Mouse (Mus musculus) forebrain, postnatal 0 days (tissue): ENCODE measurements around the gene Cln5. TPM values are rescaled to one million over a fixed set of nuclear protein-coding genes. Genes with fewer than 3 reads are reported as not detected.

Experiments
- ATAC-seq: fragments of 200-750 bp; cut with Nextera tagmentation; 2 replicates; pipeline ENCODE4 v1.8.0; 2017; ENCODE audit warnings: mild to moderate bottlenecking, moderate library complexity
- DNase-seq: peaks from one replicate; pipeline ENCODE4 v3.0.0-alpha.2; 2015
- H3K27ac ChIP-seq: fragments of 300-500 bp; sonication (generic); 2 replicates; pipeline ENCODE4 v1.5.1; 2014; ENCODE audit warnings: low read depth, mild to moderate bottlenecking, antibody characterized with exemption, low read length, moderate library complexity, mixed read lengths
- H3K27me3 ChIP-seq: fragments of 300-500 bp; sonication (generic); 2 replicates; pipeline ENCODE4 v1.6.1; 2014; ENCODE audit warnings: mild to moderate bottlenecking, low read length, mixed read lengths; ENCODE audit not compliant: insufficient read depth
- H3K36me3 ChIP-seq: fragments of 300-500 bp; sonication (generic); 2 replicates; pipeline ENCODE4 v1.6.1; 2014; ENCODE audit warnings: mild to moderate bottlenecking, moderate library complexity; ENCODE audit not compliant: insufficient read depth
- H3K4me1 ChIP-seq: fragments of 300-500 bp; sonication (generic); 2 replicates; pipeline ENCODE4 v1.6.1; 2014; ENCODE audit warnings: antibody characterized with exemption; ENCODE audit not compliant: insufficient read depth
- H3K4me2 ChIP-seq: fragments of 300-500 bp; sonication (generic); 2 replicates; pipeline ENCODE4 v1.6.1; 2014; ENCODE audit warnings: low read depth, mild to moderate bottlenecking, moderate library complexity
- H3K4me3 ChIP-seq: fragments of 300-500 bp; sonication (generic); 2 replicates; pipeline ENCODE4 v1.5.1; 2014; ENCODE audit warnings: low read depth, low read length, mixed read lengths
- H3K9ac ChIP-seq: fragments of 300-500 bp; sonication (generic); 2 replicates; pipeline ENCODE4 v1.6.1; 2014; ENCODE audit warnings: mild to moderate bottlenecking
- H3K9me3 ChIP-seq: fragments of 300-500 bp; sonication (generic); 2 replicates; pipeline ENCODE4 v1.6.1; 2016; ENCODE audit warnings: low read length
- CTCF ChIP-seq: sonication (generic); IDR thresholded peaks from 2 replicates; pipeline ENCODE4 v1.5.1; 2016; ENCODE audit warnings: antibody characterized with exemption, control low read depth, low read depth
- WGBS: fragments of 180-500 bp; shearing (Covaris S2); extraction: QIAGEN DNeasy Blood & Tissue Kit; methylation state at CpG from one replicate; pipeline ENCODE4 v1.1.7; 2014; 5-methylcytosine and 5-hydroxymethylcytosine counted together
- polyA plus RNA-seq: library from polyadenylated mRNA; unstranded; fragments of >200 nt; fragmentation: Nextera tagmentation; extraction: Ambion mirVana; gene quantifications from 2 replicates; pipeline ENCODE4 v1.2.1, GENCODE M21; 2015
- total RNA-seq: library from RNA; depleted of rRNA; stranded (reverse); fragments of >200 nt; gene quantifications from 2 replicates; pipeline ENCODE4 v1.2.3, GENCODE M21; 2014

The Cln5 gene
- total and polyA plus RNA-seq, 2 experiments from 2014 or later = 8.8 to 9.7 TPM

- H3K27me3 ChIP-seq = no peaks in the 10 kb centered on the region
- TF ChIP-seq CTCF = no peak
- WGBS = 6% methylated on average over 12 of the region's 12 CpGs
- H3K36me3 ChIP-seq = no peaks in the 10 kb centered on the region; the same call in 1 of the 2 replicates
- DNase-seq = no peak
- no peaks in the 10 kb centered on the region for H3K4me1 ChIP-seq
- H3K9me3 ChIP-seq = no peaks in the 10 kb centered on the region
- peak; percentile 8; the same call in 1 of the 2 replicates for ATAC-seq
- peak overlapping the region; percentile 76 for H3K4me3 ChIP-seq
- peak overlapping the region; percentile 60 for H3K27ac ChIP-seq
- peak overlapping the region; percentile 62 for H3K9ac ChIP-seq
- H3K4me2 ChIP-seq = peak overlapping the region; percentile 89
Measured at GRCm38 (mm10) chr14:103069465-103069863, 552 bp upstream of the Cln5 start.

GRCm38 (mm10) chr14:103070790-103071189 lies 774 bp downstream of the Cln5 start:
- H3K9me3 ChIP-seq = no peaks in the 10 kb centered on the region
- H3K27ac ChIP-seq = no peak overlapping the region
- H3K4me1 ChIP-seq = no peaks in the 10 kb centered on the region
- H3K9ac ChIP-seq = peak overlapping the region; percentile 62
- ATAC-seq = no peak
- WGBS = 4% methylated on average over 10 of the region's 10 CpGs
- no peaks in the 10 kb centered on the region for H3K27me3 ChIP-seq
- no peak for DNase-seq
- H3K36me3 ChIP-seq = no peaks in the 10 kb centered on the region; the same call in 1 of the 2 replicates
- no peak for TF ChIP-seq CTCF
- H3K4me3 ChIP-seq = peak overlapping the region; percentile 76
- H3K4me2 ChIP-seq = peak overlapping the region; percentile 89

DNA sequence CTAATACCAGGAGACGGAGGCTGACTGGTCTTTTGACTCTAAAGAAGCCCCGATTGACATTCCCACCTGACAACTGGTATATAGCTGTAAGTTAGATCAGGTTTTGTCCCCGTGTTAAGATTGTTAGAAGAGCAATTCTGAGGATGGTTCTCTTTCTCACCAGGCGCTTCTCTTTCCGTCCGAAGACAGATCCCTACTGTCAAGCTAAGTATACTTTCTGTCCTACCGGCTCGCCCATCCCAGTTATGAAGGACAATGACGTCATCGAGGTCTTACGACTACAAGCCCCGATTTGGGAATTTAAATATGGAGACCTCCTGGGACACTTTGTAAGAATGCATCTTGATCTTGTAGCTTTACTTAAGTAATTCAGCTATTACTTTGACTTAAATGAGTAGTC lies 1.5 kb downstream of the Cln5 start:
- no peak for ATAC-seq
- WGBS = 93% methylated on average over 12 of the region's 12 CpGs

GRCm38 (mm10) chr14:103072731-103073130 lies 2.7 kb downstream of the Cln5 start:
- no peaks in the 10 kb centered on the region for H3K27me3 ChIP-seq
- 85% methylated on average over 4 of the region's 4 CpGs for WGBS
- H3K27ac ChIP-seq = no peak overlapping the region
- no peak overlapping the region for H3K9ac ChIP-seq
- no peaks in the 10 kb centered on the region for H3K9me3 ChIP-seq
- no peak for ATAC-seq
- no peak for TF ChIP-seq CTCF
- H3K36me3 ChIP-seq = peaks cover 3% of the 10 kb centered on the region; the same call in 1 of the 2 replicates
- DNase-seq = no peak
- no peak overlapping the region for H3K4me3 ChIP-seq
- H3K4me2 ChIP-seq = no peak overlapping the region
- no peaks in the 10 kb centered on the region for H3K4me1 ChIP-seq

More for the DNA sequence above, 1.5 kb downstream of the Cln5 start:
- H3K9me3 ChIP-seq = no peaks in the 10 kb centered on the region
- H3K4me1 ChIP-seq = no peaks in the 10 kb centered on the region
- H3K36me3 ChIP-seq = peaks cover 3% of the 10 kb centered on the region; the same call in 1 of the 2 replicates
- H3K27me3 ChIP-seq = no peaks in the 10 kb centered on the region
- H3K4me2 ChIP-seq = no peak overlapping the region
- no peak for DNase-seq
- no peak for TF ChIP-seq CTCF
- H3K4me3 ChIP-seq = no peak overlapping the region
- no peak overlapping the region for H3K27ac ChIP-seq
- no peak overlapping the region for H3K9ac ChIP-seq

DNA sequence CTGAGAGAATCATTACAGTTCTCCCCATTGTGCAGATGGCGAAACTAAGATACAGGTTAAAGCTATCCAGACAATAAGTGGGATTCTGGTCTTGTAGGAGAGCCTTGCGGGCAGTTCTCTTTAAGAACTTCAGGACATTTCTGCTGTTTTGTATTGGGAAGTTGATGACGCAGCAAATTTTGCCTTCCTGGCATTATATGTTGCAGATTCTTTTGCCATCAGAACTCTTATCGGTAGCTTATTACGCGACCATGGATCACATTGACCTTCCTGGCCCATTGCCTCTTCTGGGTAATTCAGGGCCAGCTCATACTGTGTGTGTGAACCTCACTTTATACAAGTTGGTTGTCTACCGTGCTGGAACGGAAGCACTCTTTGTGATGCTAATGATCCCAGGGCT lies 3.8 kb downstream of the Cln5 start:
- H3K9ac ChIP-seq = no peak overlapping the region
- peaks cover 3% of the 10 kb centered on the region; the same call in 1 of the 2 replicates for H3K36me3 ChIP-seq
- DNase-seq (no peak), ATAC-seq (no peak)
- H3K4me1 ChIP-seq = no peaks in the 10 kb centered on the region
- no peak for TF ChIP-seq CTCF
- H3K9me3 ChIP-seq = no peaks in the 10 kb centered on the region
- H3K4me2 ChIP-seq = no peak overlapping the region
- H3K4me3 ChIP-seq = no peak overlapping the region
- no peaks in the 10 kb centered on the region for H3K27me3 ChIP-seq
- 72% methylated on average over 8 of the region's 8 CpGs for WGBS
- H3K27ac ChIP-seq = no peak overlapping the region

- H3K4me3 ChIP-seq = no peak overlapping the region
- H3K36me3 ChIP-seq = peaks cover 3% of the 10 kb centered on the region; the same call in 1 of the 2 replicates
- no peaks in the 10 kb centered on the region for H3K27me3 ChIP-seq
- DNase-seq (no peak), ATAC-seq (no peak)
- H3K4me1 ChIP-seq = no peaks in the 10 kb centered on the region
- no peaks in the 10 kb centered on the region for H3K9me3 ChIP-seq
- 82% methylated on average over 7 of the region's 7 CpGs for WGBS
- no peak overlapping the region for H3K9ac ChIP-seq
- no peak overlapping the region for H3K4me2 ChIP-seq
- no peak overlapping the region for H3K27ac ChIP-seq
- no peak for TF ChIP-seq CTCF
Measured at GRCm38 (mm10) chr14:103075166-103075565, 5.2 kb downstream of the Cln5 start.

- H3K27ac ChIP-seq = no peak overlapping the region
- no peak overlapping the region for H3K4me3 ChIP-seq
- H3K9ac ChIP-seq = no peak overlapping the region
- peaks cover 3% of the 10 kb centered on the region; the same call in 1 of the 2 replicates for H3K36me3 ChIP-seq
- no peaks in the 10 kb centered on the region for H3K27me3 ChIP-seq
- ATAC-seq (no peak), DNase-seq (no peak)
- H3K9me3 ChIP-seq = no peaks in the 10 kb centered on the region
- no peak for TF ChIP-seq CTCF
- H3K4me2 ChIP-seq = no peak overlapping the region
- H3K4me1 ChIP-seq = no peaks in the 10 kb centered on the region
- WGBS = 92% methylated on average over 9 of the region's 9 CpGs
Measured at GRCm38 (mm10) chr14:103077272-103078005, 7.4 kb downstream of the Cln5 start.
